Mouse (Mus musculus) cerebellum, postnatal 10 days (tissue): ENCODE data around the gene Nup214.

Source experiments
- DNase-seq, 2 experiments: peaks; one replicate each; pipeline ENCODE4 v3.0.0; 2021; ENCODE audit warnings: mixed read lengths in 2 of 2

The Nup214 gene

DNA sequence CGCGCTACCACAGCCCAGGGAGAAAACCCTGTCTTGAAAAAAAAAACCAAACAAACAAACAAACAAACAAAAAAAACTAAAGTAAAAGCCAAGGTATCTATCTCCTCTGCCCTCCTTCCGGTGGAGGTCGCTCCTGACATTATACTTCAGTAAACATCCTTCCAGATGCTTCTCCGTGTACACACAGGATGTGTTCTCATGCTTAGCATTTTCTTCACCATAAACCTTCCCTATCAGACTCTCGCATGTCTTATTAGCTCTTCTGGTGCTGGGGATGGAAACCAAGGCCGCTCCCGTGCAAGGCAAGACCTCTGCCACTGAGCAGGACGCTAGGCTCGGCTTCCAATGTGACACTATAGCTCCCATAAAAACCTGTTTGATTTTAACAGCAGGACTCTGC lies 103.5 kb downstream of the Nup214 start:
- DNase-seq: no peak

DNA sequence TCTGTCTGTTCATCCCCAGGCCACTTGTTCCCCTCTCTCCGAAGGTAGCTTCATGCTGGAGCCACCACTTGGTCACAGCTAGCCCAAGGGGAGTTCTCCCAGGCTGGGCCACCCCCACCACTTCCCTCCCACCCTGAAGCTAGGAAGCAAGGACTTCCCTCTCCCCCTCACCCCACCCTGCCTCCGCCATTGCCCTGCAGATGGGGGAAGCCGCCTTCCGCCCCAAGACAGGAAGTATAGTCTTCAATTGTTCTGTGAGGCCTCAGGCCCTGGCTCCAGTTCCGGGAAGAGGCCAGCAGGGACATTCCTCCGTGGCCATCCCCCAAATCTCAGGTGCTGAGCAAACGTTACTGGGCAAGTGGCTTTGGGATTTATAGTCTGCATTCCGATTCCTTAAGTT lies 104.3 kb downstream of the Nup214 start:
- no peak for DNase-seq

DNA sequence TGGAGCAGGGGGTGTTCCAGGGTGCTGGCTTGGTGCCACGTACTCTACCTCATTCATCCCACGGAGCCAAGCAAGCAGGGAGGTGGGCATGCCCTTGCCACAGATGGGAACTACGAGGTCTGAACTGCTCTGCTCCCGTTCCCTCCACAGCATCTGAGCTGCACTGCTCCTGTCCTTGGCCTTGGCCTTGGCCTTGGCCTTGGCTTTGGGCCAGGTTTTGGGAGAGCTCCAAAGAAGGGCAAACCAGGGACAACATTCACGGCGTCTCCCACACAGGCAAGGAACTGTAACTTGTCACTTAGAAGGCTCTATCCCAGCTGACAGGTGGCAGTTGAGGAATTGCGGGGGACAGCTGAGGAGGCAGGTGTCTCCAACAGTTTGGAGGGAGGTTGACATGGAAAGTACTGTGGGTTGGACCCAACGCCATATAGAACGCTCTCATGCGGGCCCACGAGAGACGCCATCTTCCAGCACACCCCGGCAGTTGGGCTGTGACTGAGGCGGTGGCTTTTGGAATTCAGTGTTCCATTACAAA lies 105.0 kb downstream of the Nup214 start:
- peak in 1 of 2 experiments; percentile 38 for DNase-seq

DNA sequence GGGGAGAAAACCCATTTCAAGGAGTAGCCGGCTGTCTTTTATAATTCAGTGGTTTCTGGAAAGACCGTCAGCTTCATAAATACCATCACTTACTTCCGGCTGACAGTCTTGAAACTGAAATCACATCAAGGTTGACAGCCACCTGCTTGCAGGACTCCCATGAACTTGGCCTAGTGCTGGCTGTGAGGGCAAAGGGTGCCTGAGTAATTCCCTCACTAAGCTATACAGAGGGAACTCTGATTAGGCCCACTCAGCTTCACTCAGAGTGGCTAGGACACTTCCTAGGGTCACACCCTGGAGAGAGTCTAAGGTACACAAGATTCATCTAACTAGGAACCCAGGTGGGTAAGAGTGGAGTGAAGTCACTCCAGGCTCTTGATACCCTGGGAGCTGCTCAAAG lies 106.4 kb downstream of the Nup214 start:
- DNase-seq: no peak

DNA sequence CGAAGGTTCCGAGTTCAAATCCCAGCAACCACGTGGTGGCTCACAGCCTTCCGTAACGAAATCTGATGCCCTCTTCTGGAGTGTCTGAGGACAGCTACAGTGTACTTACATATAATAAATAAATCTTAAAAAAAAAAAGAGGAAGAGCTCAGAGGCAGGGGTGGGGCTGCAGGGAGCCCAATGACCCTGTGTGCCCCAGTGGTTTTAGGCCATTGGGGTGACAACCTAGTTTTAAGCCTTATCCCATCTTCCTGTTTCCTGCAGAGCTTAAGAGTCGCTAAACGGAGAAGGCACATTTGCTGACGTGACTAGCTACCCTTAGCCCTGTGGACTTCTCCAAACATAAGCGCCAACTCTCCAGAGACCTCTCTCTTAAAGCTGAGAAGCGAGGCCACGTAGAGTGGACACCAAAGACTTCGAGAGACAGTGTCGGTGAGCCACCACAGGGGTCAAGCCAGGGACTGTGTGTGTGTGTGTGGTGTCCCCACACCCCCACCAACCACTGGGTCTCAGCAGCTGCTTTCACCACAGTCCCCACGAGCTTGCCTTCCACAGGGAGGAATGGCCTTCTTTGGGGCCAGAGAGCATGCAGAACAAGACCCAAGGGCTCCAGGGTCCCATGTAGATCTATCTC lies 107.2 kb downstream of the Nup214 start:
- no peak for DNase-seq

DNA sequence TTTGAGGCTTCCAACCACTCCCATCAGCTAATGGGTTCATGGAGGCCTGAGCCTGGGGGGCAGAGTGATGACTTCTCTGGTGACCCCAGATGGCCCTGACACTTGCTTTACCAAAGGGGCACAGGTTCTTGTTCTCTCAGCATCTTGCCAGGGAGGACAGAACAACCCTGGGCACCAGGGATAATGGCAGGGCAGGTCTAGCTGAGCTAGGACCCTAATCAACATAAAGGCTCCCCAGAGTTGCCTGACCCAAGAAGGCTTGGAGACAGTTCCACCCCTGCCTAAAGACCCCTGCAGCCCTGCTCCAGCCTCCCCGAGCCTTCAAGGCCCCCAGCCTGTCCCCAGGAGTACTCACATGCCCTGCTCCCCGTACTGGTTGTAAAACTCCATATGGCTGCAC lies 108.0 kb downstream of the Nup214 start:
- no peak for DNase-seq

DNA sequence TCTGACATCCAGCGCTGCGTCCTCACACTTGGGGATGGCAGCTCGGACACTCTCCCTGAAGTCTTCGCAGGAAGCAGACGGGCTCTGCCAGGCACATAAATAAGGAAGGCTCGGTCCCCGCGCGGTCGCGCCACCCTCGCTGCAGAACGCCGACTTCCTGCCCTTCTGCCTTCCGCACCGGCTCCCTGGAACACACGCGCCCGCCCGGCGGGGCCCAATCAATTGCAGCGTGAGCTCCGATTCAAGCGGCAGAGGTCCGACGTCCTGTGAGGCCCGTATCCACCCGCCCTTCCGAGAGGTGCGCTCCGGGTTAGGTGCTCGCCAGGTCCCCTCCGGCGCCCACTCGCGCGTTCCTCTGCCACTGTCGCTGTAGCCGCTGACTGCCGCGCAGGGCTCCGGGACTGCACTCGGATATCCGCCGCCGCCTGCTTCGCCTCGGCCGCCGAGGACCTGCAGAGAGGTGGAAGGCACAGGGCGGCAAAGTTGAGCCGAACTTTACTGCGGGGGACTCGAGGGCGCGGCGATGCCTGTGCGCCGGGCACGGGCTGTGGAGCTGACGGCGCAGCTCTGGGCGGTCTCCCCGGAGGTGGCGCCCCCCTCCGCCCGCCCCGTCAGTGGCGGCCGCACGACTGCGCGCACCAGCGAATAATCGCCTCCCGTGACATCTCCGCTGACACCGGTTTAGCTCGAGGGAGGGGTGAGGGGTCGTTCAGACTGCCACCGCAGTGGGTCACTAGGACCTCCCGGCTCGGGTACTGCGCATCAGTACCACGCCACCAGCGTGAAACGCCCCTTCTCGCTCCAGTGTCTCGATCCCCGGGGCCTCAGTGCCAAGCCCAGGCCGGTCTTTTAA lies 109.1 kb downstream of the Nup214 start:
- peak; percentile 31 to 40 for DNase-seq

DNA sequence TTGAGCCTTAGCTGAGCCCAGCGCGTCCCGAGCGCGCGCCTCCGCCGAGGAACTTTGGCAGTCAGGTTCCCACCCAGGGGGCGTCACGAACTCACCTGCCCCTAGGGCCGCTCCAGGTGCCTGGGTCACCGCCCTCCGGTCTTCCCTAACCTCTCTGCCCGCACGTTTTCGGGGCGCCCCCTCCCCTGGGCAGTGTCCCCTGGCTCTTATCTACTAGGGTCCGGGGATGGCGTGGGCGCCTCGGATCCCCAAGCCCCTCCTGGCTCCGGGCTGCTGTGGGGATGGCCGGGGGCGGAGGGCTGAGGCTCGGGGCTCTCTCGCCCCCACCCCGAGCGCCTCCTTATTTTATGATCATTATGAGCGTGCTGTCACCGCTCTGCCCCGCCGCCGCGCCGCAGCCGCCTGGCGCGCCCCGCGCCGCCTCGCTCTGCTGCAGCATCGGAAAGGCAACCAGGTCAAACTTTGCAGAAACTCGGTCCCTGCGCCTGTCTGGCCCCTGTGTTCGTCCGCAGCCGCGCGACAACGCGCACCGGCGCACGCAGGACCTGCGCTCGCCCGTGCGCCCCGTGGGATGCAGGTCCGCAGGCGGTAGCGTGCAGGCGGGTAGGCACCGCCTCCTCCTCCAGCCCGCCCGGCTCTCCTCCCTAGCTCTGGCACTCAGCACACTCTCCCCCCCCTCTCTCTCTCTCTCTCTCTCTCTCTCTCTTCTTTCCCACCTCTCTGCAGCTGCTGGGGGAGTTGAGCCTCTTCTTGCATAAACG lies 110.1 kb downstream of the Nup214 start, which contains the start of gene Fam78a:
Fam78a (minus strand) TSS at position 747 of the 761 bp plus-strand sequence.
- DNase-seq: peak; percentile 42 to 48

DNA sequence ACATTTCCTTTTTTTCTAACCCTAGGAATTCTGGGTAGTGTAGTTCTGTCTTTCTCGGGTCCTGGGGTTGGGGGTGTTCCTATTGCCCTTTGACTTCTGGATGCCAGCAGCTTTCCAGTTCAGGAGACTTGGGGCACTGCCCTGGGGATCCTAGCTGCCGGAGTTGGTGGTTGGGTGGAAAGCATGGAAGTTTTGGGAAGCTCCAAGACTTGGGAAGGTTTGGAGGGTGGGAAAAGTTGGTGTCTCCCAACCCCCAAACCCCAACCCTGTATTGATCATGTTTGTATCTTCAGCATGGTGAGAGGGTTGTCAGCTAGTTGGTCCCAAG lies 110.6 kb downstream of the Nup214 start:
- DNase-seq: no peak

DNA sequence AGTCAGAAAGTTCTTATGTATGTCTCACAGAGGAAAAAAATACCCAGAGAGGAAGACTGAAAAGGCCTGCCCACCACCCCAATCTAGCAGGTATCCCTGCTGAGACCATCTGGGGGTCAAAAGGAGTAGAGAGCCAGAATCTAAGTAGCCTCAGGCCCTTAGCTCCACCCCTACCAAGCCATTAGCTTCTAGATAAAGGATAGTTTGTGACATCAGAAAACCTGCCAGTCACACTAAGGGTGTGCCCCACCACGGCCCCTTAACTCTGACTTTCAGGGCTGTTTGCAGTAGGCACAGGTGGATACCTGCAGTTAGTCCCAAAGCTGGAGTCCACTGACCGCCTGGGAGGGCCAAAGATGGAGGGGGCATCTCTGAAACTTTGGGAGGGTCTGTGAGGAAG lies 111.0 kb downstream of the Nup214 start:
- no peak for DNase-seq

DNA sequence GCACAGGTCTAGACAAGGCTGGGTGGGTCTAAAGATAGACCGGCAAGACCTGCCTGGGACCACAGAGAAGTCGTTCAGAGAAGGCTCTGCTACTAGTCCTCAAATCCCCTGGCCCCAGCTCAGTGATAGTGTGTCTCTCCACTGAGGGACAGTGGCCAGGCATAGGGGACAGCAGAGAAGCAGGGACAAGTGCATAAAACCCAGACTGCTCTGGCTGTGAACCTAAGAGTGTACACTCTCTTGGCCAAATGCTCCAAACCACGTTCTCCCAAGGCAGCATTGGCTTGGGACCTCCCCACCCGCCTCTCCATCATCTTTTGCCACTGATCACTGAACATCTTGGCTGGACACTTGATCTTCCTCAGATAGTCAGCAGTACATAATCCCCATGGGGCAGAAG lies 113.4 kb downstream of the Nup214 start:
- no peak for DNase-seq

DNA sequence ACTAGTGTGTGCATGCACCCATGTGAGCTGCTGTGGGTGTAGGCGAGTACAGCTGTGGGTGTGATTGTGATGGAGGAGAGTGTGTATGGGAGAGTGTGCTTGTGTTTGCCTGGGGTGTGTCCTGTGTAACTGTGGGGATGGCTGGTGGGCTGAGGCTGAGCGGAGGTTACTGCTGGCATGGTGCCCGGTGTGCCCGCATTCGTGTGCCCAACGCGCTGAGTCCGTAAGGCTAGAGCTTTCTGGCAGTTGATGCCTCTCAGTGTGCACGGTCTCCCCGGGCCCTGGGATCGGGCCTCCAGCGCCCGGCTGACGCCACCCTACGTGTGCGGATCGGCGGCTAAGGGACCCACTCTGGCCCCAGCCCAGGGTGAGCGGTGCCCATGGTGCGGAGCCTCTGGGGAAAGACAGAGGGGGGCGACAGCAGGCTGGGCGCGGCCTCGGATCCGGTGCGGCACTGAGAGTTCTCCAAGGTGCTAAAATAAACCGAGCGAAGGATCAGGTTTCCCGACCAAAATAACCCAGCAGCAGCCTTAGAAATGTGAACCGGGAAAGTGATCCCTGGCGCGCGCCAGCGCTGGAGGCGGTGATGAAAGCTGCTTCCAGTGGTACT lies 114.2 kb downstream of the Nup214 start:
- peak; percentile 64 to 66 for DNase-seq

DNA sequence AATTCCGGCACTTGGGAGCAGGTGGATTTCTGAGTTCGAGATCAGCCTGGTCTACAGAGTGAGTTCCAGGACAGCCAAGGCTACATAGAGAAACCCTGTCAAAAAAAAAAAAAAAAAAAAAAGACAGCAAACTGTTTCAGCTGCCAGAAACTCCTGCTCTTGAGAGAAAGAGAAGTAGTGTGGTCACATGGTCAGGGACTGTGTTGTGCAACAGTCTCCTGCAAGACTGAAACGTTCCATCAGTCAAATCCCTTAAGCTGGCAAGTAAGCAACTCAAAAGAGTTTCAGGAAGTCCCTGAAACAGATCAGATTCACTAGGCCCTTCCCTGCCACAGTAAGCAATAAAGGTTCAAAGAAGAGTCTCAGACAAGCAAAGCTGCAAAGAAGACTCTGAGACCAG lies 115.4 kb downstream of the Nup214 start:
- DNase-seq: no peak

DNA sequence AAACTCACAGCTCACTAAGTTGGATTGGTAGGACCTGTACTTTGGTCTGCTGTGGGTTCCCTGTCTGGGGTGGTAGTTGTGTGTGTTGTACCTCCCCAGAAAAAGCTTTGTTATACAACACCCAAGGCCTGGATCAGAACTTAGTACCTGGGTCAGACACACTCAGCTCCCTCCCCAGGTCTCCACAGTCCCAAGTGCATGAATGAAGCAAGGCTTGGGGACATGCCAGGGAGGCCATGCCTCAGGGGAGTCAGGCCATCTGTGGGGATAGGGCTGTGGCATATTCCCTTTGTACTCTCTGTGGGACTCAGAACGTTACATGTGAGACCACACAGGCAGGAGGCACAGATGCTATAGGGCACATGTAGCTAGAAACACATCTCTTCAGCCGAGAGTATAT lies 115.9 kb downstream of the Nup214 start:
- peak; percentile 36 to 51 for DNase-seq

DNA sequence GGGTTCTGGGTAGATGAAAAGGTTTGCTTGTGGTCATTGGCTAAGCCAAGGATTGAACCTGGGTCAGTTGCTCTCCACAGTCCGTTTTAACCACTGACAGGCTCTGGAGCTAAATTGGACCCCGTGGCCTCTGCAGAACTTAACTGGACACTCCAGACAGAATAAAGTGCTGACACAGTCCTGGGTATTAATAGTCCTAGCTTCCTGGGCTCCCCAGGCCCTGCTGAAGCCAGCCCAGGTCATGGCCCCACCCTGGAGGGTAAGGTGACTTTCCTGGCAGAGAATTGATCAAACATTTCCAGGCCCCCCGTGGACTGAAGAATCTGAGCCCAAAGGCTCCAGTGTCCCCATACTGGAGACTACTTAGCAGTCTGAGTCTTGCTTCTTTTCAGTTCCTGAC lies 117.7 kb downstream of the Nup214 start:
- DNase-seq: no peak

DNA sequence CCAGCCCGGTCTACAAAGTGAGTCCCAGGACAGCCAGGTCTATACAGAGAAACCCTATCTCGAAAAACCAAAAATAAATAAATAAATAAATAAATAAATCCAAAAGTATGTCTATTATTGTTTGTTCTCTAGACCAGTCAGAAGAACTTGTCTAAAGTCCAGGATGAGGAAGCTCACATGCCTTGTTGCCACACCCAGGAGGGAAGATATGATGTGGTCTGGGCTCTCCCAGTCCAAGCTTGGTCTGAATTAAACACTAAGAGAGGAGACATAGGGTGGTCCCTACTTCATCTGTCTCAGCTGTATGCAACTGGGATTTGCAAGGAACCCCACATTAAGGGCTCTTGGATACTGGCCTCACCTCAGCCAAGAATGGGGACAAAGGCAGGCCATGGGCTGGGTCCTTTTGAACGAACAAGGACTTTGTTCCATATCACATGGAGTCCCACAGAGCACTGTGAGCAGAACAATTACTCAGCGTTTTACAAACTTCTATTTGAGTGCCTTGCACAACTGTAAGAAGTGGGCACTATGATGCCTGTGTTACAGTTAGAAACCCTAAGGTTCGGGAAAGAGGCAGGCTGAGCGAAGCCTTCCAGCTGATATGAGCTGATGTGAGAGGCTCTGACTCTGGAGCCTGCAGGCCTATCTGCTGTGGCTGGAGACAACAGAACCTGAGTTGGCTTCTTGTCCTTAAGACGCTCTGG lies 119.9 kb downstream of the Nup214 start:
- no peak for DNase-seq

DNA sequence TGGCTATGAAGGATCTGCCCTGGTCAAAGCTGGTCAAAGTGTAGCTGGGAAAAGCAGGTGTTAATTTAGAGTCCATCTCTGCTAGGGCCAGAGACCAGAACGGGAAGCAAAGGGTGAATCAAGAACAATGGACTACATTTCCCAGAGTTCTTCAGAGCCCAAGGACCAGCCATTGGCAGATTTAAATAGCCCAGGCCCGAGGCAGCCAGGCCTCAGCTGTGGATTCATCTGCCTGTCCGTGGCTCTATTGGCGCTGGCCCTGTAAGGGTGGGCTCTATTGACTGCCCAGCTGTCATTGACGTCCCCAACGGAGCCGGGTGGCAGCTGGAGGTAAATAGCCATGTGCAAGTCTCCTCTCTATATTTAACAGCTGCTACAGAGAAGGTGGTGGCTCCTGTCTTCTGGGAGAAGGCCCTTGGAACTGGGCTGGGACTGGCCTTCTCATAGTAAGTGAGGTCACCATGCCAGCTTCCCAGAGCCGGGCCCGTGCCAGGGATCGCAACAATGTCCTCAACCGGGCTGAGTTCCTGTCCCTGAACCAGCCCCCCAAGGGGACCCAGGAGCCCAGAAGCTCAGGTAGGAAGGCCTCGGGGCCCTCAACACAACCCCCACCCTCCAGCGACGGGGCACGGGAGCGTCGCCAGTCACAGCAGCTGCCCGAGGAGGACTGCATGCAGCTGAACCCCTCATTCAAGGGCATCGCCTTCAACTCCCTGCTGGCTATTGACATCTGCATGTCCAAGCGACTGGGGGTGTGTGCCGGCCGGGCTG lies 121.3 kb downstream of the Nup214 start, which contains the start of gene Plpp7:
Plpp7 (plus strand) TSS at position 178 of the 771 bp plus-strand sequence.
- peak; percentile 90 to 93 for DNase-seq

DNA sequence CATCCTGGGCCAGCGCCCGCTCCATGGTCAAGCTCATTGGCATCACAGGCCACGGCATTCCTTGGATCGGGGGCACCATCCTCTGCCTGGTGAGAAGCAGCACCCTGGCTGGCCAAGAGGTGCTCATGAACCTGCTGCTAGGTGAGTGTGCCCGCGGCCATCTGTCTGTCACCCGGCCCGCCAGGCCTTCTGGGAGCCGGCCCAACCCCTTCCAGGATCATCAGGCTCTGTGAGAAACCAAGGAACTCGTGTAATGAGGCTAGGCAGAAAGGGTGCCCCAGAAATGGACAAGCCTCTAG lies 121.8 kb downstream of the Nup214 start:
- peak in 1 of 2 experiments; percentile 72 for DNase-seq

DNA sequence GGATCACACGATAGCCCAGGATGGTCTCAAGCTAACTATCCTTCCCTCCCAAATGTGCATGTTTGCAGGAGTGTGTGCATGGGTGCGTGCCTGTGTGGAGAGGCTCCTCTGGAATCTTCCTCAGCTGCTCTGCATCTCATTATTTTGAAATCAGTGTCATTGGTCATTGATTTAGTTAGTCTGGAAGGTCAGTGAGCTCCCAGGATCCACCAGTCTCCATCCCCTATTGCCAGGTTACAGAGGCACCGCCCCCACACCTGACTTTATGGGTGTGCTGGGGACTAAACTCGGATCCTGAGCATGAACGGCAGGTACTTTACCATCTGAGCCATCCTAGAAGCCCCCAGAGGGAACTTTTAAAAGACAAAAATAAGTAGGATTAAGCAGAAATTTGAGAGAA lies 128.7 kb downstream of the Nup214 start:
- no peak for DNase-seq

DNA sequence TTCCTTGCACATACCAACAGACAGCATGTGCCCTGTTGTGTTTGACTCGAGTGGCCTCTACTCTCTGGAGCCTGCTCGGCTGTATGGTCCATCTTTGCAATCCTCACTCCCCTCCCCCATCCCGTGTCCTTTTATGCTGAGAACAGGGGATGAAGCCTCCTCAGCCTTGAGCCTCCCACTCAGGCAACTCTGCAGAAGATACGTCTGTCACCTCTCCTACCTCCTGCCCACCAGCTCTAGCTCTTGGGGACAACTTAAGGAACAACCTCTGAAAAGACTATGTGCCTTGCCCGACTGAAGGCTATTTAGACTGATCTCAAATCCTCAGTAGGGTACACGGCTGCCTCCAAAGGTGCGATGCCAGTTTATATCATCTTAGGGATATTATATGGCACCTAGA lies 129.3 kb downstream of the Nup214 start:
- no peak for DNase-seq
